Mouse (Mus musculus) left cerebral cortex, postnatal 25 days (tissue): ENCODE measurements around the gene Gsg1. TPM values are rescaled to one million over a fixed set of nuclear protein-coding genes. Genes with fewer than 3 reads are reported as not detected.

Experiments used
- DNase-seq, 2 experiments: peaks; one replicate each; pipeline ENCODE4 v3.0.0; 2022; ENCODE audit warnings: low spot score in 2 of 2, mixed read lengths in 1 of 2
- intact Hi-C: fragments of 180-260 bp; cut with DNase I; formaldehyde crosslinking; loops from one replicate; pipeline ENCODE4 v1.15.1; 2025
- total RNA-seq, 2 experiments: library from RNA; stranded (reverse); gene quantifications; 2 replicates each; pipeline ENCODE4 v1.2.3; 2021

Gsg1 gene
- total RNA-seq, 2 experiments from 2014 or later, result not detected

DNA sequence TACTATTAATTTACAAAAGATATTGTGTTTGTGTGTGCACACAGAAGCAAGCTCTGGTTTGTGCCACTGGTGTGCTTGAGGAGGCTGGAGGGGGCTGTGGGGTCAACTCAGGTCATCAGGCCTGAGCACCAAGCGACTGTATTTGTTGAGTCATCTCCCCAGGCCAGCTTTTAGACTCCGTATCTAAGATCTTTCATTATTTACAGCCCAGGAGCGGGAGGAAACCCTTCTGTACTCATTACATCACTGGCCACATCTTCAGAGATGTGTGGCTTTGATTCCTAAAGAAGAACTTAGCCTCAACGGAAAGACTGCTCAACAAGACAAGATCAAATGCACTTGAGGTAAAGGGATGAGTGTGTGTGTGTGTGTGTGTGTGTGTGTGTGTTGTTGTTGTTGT lies 65.5 kb downstream of the Gsg1 start:
- no peak for DNase-seq
- intact Hi-C loops, result no loop called here

Other genes with a start within 250 kb of the Gsg1 start
- gene Ddx47, start 242.7 kb downstream of the Gsg1 start, total RNA-seq, result 10 to 100 TPM; 57.1 to 58.3 TPM
- under 1 TPM; 0.37 to 0.39 TPM for gene Gprc5a, start 188.7 kb downstream of the Gsg1 start, total RNA-seq
- not detected for gene Gprc5d, start 136.1 kb downstream of the Gsg1 start, total RNA-seq
- 100 to 1,000 TPM; 143 to 147 TPM for gene Fam234b, start 56.4 kb downstream of the Gsg1 start, total RNA-seq
- 10 to 100 TPM; 42.6 to 43.9 TPM for gene Hebp1, start 56.3 kb downstream of the Gsg1 start, total RNA-seq
- under 1 TPM; 0.25 to 0.28 TPM for gene Pbp2, start 56.1 kb upstream of the Gsg1 start, total RNA-seq
- 1 to 10 TPM; 2.4 to 3.9 TPM for gene Emp1, start 108.2 kb upstream of the Gsg1 start, total RNA-seq